Mouse (Mus musculus) kidney, adult 9 months (tissue): ENCODE measurements around the gene Rsf1.

Source experiments
- DNase-seq: peaks from one replicate; pipeline ENCODE4 v3.0.0; 2022

Rsf1 gene

GRCm38 (mm10) chr7:97645060-97645459 is 65.4 kb downstream of the Rsf1 start:
- DNase-seq, result peak; percentile 41

GRCm38 (mm10) chr7:97647656-97648055 is 68.0 kb downstream of the Rsf1 start:
- no peak for DNase-seq

- DNase-seq, result no peak
These were observed 71.0 kb downstream of the Rsf1 start for GRCm38 (mm10) chr7:97650729-97651128.

GRCm38 (mm10) chr7:97656144-97656543 is 76.5 kb downstream of the Rsf1 start:
- DNase-seq, result peak; percentile 19

GRCm38 (mm10) chr7:97661634-97662033 is 81.9 kb downstream of the Rsf1 start:
- DNase-seq, result no peak

GRCm38 (mm10) chr7:97679239-97679638 is 99.5 kb downstream of the Rsf1 start:
- peak; percentile 40 for DNase-seq

- no peak for DNase-seq
These were observed 108.1 kb downstream of the Rsf1 start for GRCm38 (mm10) chr7:97687831-97688230.

GRCm38 (mm10) chr7:97695441-97695840 is 115.8 kb downstream of the Rsf1 start:
- no peak for DNase-seq

- DNase-seq, result no peak
These were observed 116.4 kb downstream of the Rsf1 start for GRCm38 (mm10) chr7:97696133-97696505.

GRCm38 (mm10) chr7:97696506-97697254 is 117.0 kb downstream of the Rsf1 start, which contains the start of gene Clns1a:
Gene Clns1a (plus strand): TSS chr7:97696634.
- DNase-seq, result peak; percentile 94

- DNase-seq, result no peak
These were observed 120.5 kb downstream of the Rsf1 start for GRCm38 (mm10) chr7:97700173-97700572.

- DNase-seq, result no peak
These were observed 121.4 kb downstream of the Rsf1 start for GRCm38 (mm10) chr7:97701106-97701505.

GRCm38 (mm10) chr7:97707123-97707522 is 127.4 kb downstream of the Rsf1 start:
- peak; percentile 48 for DNase-seq

GRCm38 (mm10) chr7:97707809-97708208 is 128.1 kb downstream of the Rsf1 start:
- no peak for DNase-seq

GRCm38 (mm10) chr7:97709204-97709603 is 129.5 kb downstream of the Rsf1 start:
- no peak for DNase-seq

GRCm38 (mm10) chr7:97714651-97715050 is 135.0 kb downstream of the Rsf1 start:
- DNase-seq, result no peak

GRCm38 (mm10) chr7:97717326-97717725 is 137.6 kb downstream of the Rsf1 start:
- DNase-seq, result no peak

GRCm38 (mm10) chr7:97719078-97719477 is 139.4 kb downstream of the Rsf1 start:
- no peak for DNase-seq

- no peak for DNase-seq
These were observed 140.4 kb downstream of the Rsf1 start for GRCm38 (mm10) chr7:97720109-97720508.

GRCm38 (mm10) chr7:97722278-97722918 is 142.7 kb downstream of the Rsf1 start:
- DNase-seq, result no peak

GRCm38 (mm10) chr7:97723646-97724538 is 144.2 kb downstream of the Rsf1 start:
- no peak for DNase-seq

- no peak for DNase-seq
These were observed 145.7 kb downstream of the Rsf1 start for GRCm38 (mm10) chr7:97725401-97725800.

- DNase-seq, result no peak
These were observed 146.4 kb downstream of the Rsf1 start for GRCm38 (mm10) chr7:97726080-97726479.
